Mouse (Mus musculus): ENCODE results near the gene Mast4. TPM values are rescaled to one million over a fixed set of nuclear protein-coding genes. Genes with fewer than 3 reads are reported as not detected.
A peak's percentile ranks its signal among the peaks of the same experiment; 100 is the strongest.

Gene Mast4
- total and polyA plus RNA-seq, 3 experiments = 0.99 to 7.4 (median 6.1) TPM

DNA sequence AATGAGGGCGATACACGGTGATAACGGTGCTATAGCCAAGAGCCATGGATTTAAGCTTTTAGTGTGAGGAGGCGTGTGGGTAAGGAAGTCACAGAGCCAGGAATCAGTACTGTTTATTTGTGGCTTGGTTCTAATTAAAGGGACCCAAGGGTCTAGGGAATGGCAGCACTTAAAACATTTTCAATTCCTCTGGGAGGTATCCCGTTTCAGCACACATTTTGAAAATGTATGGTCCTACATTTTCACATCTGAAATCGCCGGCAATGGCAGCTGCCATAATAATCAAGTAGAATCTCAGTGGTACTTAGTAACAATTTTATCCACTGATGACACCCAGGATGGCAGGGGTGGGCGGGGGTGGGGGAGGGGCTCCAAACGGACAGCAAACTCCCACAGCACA lies 531.1 kb downstream of the Mast4 start:
- dilution Hi-C loops (cut with MboI; ENCODE audit: extremely low pct_ligation_motif_present, extremely low pct_unique_long_range_greater_than_20kb, low sequenced_read_pairs) = no loop called here
- no peak overlapping the region for H3K9ac ChIP-seq (ENCODE audit: insufficient read depth, low read depth)
- peaks cover 0 to 4% of the 10 kb centered on the region in 2 experiments for H3K36me3 ChIP-seq (replicated peaks in 1 of 2; ENCODE audit: control insufficient read depth in 1 of 2, insufficient read depth in 1 of 2, low read length in 1 of 2)
- in situ Hi-C loops (cut with MboI; ENCODE audit: low pct_ligation_motif_present, low pct_unique_long_range_greater_than_20kb, low sequenced_read_pairs) = loop anchor here (25.0 kb wide), 1 partner anchor 309 kb away; no protein-coding TSS in a partner anchor
- no peaks in the 10 kb centered on the region for H3K79me2 ChIP-seq (replicated peaks; ENCODE audit: control insufficient read depth, extremely low read depth, insufficient read depth, poor library complexity, severe bottlenecking)
- H3K4me1 ChIP-seq (ENCODE audit: control insufficient read depth in 1 of 2, insufficient read depth in 2 of 2) = no peaks in the 10 kb centered on the region
- H3K9me3 ChIP-seq (replicated peaks; ENCODE audit: low read length) = no peaks in the 10 kb centered on the region
- H3K4me3 ChIP-seq (replicated peaks in 1 of 3; ENCODE audit: low read depth in 2 of 3, low read length in 2 of 3, poor library complexity in 1 of 3) = no peak overlapping the region
- H3K27ac ChIP-seq (ENCODE audit: insufficient read depth, low read depth) = no peak overlapping the region
- no peak overlapping the region for H3K4me2 ChIP-seq (ENCODE audit: insufficient read depth, low read depth, poor library complexity, severe bottlenecking)
- no peak for DNase-seq (ENCODE audit: extremely low read depth)
- TF ChIP-seq MEF2A (IDR thresholded peaks at IDR 0.05; ENCODE audit: borderline replicate concordance, low read depth, low read length) (no peak), HCFC1 (IDR thresholded peaks at IDR 0.05; ENCODE audit: low read depth, low read length) (no peak), ZNF384 (IDR thresholded peaks at IDR 0.05; ENCODE audit: low read depth, low read length) (no peak), POLR2A (IDR thresholded peaks at IDR 0.05; ENCODE audit: low read depth, low read length) (no peak), CTCF (conservative IDR thresholded peaks at IDR 0.05 in 1 of 2, IDR thresholded peaks at IDR 0.05 in 1 of 2; ENCODE audit: low read depth in 2 of 2, low read length in 2 of 2) (no peak), EP300 (IDR thresholded peaks at IDR 0.05; ENCODE audit: low read length) (no peak), ZC3H11A (IDR thresholded peaks at IDR 0.05; ENCODE audit: low read depth, low read length) (no peak), TBP (conservative IDR thresholded peaks at IDR 0.05; ENCODE audit: low read depth, low read length) (no peak), MAFK (IDR thresholded peaks at IDR 0.05; ENCODE audit: insufficient replicate concordance, low read length) (no peak), NELFE (IDR thresholded peaks at IDR 0.05; ENCODE audit: low read depth, low read length) (no peak)
- H3K27me3 ChIP-seq (replicated peaks) = no peaks in the 10 kb centered on the region

DNA sequence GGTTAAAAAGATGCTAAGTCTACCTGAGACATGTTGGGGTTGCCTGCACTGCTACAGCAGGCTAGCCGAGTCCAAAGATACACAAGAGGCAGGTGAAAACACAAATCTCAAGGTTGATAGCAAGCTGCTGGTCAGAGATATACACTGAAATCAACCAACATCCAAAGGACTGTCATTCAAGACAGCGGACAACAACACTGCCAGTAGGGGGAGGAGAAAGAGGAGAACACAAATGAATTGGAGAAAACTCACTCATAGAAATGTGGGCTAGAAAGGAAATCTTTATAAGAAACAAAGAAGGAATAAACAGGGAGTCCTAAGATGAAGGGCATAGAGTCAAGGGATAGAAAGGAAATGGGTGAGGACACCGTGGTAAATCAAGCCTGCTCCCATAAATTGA lies 542.1 kb downstream of the Mast4 start:
- Histone ChIP-seq H3K9me3 (replicated peaks; ENCODE audit: low read length) (no peaks in the 10 kb centered on the region), H3K4me3 (replicated peaks in 1 of 3; ENCODE audit: low read depth in 2 of 3, low read length in 2 of 3, poor library complexity in 1 of 3) (no peak overlapping the region)
- dilution Hi-C loops (cut with MboI; ENCODE audit: extremely low pct_ligation_motif_present, extremely low pct_unique_long_range_greater_than_20kb, low sequenced_read_pairs) = no loop called here

More for the DNA sequence above, 542.1 kb downstream of the Mast4 start:
- no peak for DNase-seq (ENCODE audit: extremely low read depth)
- H3K4me2 ChIP-seq (ENCODE audit: insufficient read depth, low read depth, poor library complexity, severe bottlenecking) = no peak overlapping the region
- peaks cover 36 to 37% of the 10 kb centered on the region in 2 experiments for H3K36me3 ChIP-seq (replicated peaks in 1 of 2; ENCODE audit: control insufficient read depth in 1 of 2, insufficient read depth in 1 of 2, low read length in 1 of 2)
- H3K9ac ChIP-seq (ENCODE audit: insufficient read depth, low read depth) = no peak overlapping the region
- H3K27me3 ChIP-seq (replicated peaks) = no peaks in the 10 kb centered on the region
- in situ Hi-C loops (cut with MboI; ENCODE audit: low pct_ligation_motif_present, low pct_unique_long_range_greater_than_20kb, low sequenced_read_pairs) = no loop called here
- TF ChIP-seq USF1 (IDR thresholded peaks at IDR 0.05; ENCODE audit: low read depth, low read length) (no peak), RCOR1 (conservative IDR thresholded peaks at IDR 0.05; ENCODE audit: low read depth, low read length) (no peak), ETS1 (conservative IDR thresholded peaks at IDR 0.05; ENCODE audit: low read depth, low read length) (no peak), POLR2A (IDR thresholded peaks at IDR 0.05; ENCODE audit: low read depth, low read length) (no peak), SMC3 (IDR thresholded peaks at IDR 0.05; ENCODE audit: low read depth, low read length) (0 out of 2 replicates have a peak, but pooled peaks have one; percentile 8), MAFK (IDR thresholded peaks at IDR 0.05; ENCODE audit: insufficient replicate concordance, low read length) (no peak), BHLHE40 (IDR thresholded peaks at IDR 0.05; ENCODE audit: low read depth, low read length) (no peak), MAX (IDR thresholded peaks at IDR 0.05; ENCODE audit: low read length) (no peak), JUND (conservative IDR thresholded peaks at IDR 0.05; ENCODE audit: low read depth, low read length) (no peak), KAT2A (IDR thresholded peaks at IDR 0.05; ENCODE audit: insufficient replicate concordance, low read length) (no peak), ZC3H11A (IDR thresholded peaks at IDR 0.05; ENCODE audit: low read depth, low read length) (no peak), ZNF384 (IDR thresholded peaks at IDR 0.05; ENCODE audit: low read depth, low read length) (no peak), CTCF (conservative IDR thresholded peaks at IDR 0.05 in 1 of 2, IDR thresholded peaks at IDR 0.05 in 1 of 2; ENCODE audit: low read depth in 2 of 2, low read length in 2 of 2) (peak in 1 of 2 experiments; percentile 22; a peak in 1 of 4 replicates), MAZ (IDR thresholded peaks at IDR 0.05; ENCODE audit: low read depth, low read length) (no peak)
- no peak overlapping the region for H3K27ac ChIP-seq (ENCODE audit: insufficient read depth, low read depth)
- no peaks in the 10 kb centered on the region for H3K79me2 ChIP-seq (replicated peaks; ENCODE audit: control insufficient read depth, extremely low read depth, insufficient read depth, poor library complexity, severe bottlenecking)
- no peaks in the 10 kb centered on the region for H3K4me1 ChIP-seq (ENCODE audit: control insufficient read depth in 1 of 2, insufficient read depth in 2 of 2)

Data from CH12.LX (cell line).